Mouse (Mus musculus): ENCODE measurements around the gene Trp53bp1. TPM values are rescaled to one million over a fixed set of nuclear protein-coding genes. Genes with fewer than 3 reads are reported as not detected.

The Trp53bp1 gene
- 80.7 to 99.9 TPM (median 95.7 TPM) in 4 replicates for total RNA-seq (2023; ENCODE audit: inconsistent age)

DNA sequence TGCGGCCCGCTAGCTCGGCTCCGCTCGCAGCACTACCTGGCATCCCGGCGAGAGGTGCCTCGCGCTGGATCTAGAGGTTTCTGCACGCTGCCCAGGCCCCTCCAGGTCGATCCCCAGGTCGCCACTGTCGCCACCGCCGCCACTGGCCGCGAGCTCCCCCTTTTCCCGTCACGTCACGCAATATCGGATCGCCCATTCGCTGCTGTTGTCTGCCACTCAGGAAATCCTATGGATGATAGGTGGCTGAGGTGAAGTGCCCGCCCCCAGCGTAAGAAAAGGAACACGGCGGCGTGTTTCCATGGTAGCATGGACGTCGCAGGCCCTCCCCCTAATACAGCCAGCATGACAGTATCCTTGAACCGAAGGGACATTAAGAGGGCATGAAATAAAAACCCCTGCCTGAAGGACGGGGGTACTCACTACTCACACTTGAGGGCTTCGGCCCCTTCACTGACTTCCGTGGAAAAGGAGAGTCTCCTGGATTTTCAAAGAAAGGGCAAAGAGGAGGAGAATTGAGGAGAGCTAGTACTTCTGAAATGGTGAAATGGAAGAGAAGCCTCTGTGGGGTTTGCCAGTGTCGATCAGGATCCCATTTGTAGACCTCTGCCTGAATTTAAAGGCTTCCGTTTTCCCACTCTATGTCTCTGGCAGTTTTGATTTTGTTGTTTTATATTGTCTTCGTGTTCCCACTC, at the start of gene Trp53bp1:
TSS of gene Trp53bp1 (minus strand) at position 172 of the 692 bp plus-strand sequence.

DNA sequence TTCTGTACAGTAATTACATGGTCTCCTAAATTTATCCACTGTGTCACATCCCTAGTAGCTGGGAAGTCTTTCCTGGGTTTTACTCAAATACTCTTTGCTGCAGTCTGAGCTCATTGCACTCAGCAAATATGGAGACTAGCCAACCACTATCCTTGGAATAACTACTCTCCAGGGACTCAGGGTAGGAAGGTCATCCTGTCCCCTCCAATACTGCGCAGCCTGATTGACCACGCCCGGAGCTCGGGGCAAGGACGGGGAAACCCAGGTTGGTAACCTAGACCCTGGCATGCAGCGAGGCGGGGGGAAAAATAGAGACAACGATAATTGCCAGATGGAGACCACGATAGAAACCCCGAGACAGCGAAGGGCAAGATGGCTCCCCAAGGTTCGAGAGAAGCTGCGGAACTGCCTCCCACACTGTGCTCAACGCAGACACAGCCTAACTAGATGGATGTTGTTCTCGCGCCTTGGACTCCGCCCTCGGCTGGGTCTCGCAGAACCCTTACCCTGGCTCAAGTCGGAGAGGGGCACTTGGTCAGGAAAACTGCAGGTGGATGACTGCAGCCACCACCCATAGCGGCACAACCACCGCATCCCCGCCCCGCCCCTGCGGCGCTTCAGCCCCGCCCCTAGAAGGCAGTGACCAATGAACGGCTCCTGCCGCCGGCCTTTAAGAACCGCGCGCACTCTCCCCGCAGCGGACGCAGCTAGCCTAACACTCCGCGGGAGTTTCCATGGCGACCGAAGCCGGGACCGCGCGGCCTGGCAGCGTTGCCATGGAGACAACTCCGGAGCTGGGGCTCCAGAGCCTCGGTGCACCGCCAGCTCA, 17.9 kb upstream of the Trp53bp1 start, which contains the start of gene Map1a:
TSS of gene Map1a (plus strand) at position 700 of the 829 bp plus-strand sequence.

DNA sequence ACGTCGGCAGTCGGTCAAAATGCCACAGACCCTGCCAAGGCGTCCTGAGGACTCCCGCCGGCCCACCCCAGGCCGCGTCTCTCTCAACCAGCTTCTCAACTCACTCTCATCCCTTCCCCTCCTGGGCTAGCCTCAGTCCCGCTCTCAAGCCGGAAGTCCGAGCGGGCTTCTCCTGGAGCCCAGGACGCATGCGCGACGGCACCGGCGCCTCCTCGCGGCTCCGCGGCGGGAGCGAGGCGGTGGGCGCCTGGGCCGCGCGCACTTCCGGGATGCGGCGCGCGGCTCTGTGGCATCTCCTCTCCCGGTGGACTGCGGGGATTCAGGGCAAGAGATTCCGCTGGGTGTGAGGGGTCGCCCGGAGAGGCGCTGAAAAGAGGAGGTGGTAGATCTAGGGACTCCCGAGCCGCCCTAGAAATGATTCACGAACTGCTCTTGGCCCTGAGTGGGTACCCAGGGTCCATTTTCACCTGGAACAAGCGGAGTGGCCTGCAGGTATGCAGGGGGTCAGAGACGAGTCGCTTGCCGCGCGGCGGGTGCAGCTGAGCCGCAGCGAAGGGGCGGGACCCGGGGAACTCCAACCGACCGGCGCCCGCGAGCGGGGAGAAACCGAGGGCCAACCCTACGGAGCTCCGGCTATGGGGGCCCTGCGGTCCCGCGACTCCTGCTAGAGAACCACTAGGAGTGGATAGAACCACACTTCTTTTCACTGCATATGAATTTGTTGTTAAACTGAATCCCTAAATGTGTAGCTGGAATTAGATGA, 100.0 kb downstream of the Trp53bp1 start, which contains the start of gene Zscan29:
TSS of gene Zscan29 (minus strand) at position 146 of the 763 bp plus-strand sequence.

DNA sequence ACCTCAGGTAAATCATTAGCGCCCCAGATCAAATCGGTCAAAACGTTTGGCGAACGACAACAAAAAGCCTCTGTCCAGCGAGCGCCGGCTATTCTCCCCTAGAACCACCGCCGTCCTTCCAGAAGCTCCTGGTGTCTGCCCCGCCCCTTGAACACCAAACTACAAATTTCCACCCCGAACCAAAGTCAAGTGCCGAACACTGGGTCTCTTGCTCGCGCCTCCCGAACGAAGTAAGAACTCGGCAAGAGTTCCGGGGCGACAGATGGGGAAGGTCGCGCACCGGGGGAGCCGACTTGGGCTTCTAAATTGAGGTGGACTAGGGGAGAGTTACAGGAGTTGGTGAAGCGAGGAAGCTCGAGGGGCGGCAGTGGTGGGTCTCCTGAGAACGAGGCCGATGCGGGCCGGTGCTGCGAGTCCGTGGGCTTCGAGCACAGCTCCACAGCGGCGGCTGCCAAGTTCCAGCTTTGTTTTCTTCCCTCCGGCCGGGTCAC, 100.7 kb downstream of the Trp53bp1 start, which contains the start of gene Tubgcp4:
TSS of gene Tubgcp4 (plus strand) at position 174 of the 491 bp plus-strand sequence.

Other genes starting within 250 kb of the Trp53bp1 start
- not detected in 4 replicates for gene Epb42, start 234.3 kb downstream of the Trp53bp1 start, total RNA-seq (2023; ENCODE audit: inconsistent age)
- gene Tgm5, start 185.6 kb downstream of the Trp53bp1 start, total RNA-seq (2023; ENCODE audit: inconsistent age): not detected in 4 replicates
- not detected in 4 replicates for gene Tgm7, start 161.6 kb downstream of the Trp53bp1 start, total RNA-seq (2023; ENCODE audit: inconsistent age)
- gene Adal, start 131.0 kb downstream of the Trp53bp1 start, total RNA-seq (2023; ENCODE audit: inconsistent age): 15.4 to 19.7 TPM (median 18.6 TPM) in 4 replicates
- 7.1 to 10.5 TPM (median 10.0 TPM) in 4 replicates for gene Lcmt2, start 130.8 kb downstream of the Trp53bp1 start, total RNA-seq (2023; ENCODE audit: inconsistent age)
- gene Tubgcp4, start 100.8 kb downstream of the Trp53bp1 start, total RNA-seq (2023; ENCODE audit: inconsistent age): 74.0 to 78.8 TPM (median 78.3 TPM) in 4 replicates
- gene Zscan29, start 100.3 kb downstream of the Trp53bp1 start, total RNA-seq (2023; ENCODE audit: inconsistent age): 29.3 to 33.8 TPM (median 31.1 TPM) in 4 replicates
- gene Map1a, start 18.2 kb upstream of the Trp53bp1 start, total RNA-seq (2023; ENCODE audit: inconsistent age): 0.06 to 0.61 TPM (median 0.11 TPM) in 4 replicates
- 25.8 to 32.5 TPM (median 27.5 TPM) in 4 replicates for gene Ppip5k1, start 84.0 kb upstream of the Trp53bp1 start, total RNA-seq (2023; ENCODE audit: inconsistent age)
- not detected in 4 replicates for gene Ckmt1, start 86.3 kb upstream of the Trp53bp1 start, total RNA-seq (2023; ENCODE audit: inconsistent age)
- 0.09 TPM in 1 of 4 replicates, not detected in the others for gene Strc, start 115.8 kb upstream of the Trp53bp1 start, total RNA-seq (2023; ENCODE audit: inconsistent age)
- gene Pdia3, start 142.4 kb upstream of the Trp53bp1 start, total RNA-seq (2023; ENCODE audit: inconsistent age): 149 to 163 TPM (median 152 TPM) in 4 replicates
- 2.7 to 2.9 TPM (median 2.7 TPM) in 4 replicates for gene Catsper2, start 142.4 kb upstream of the Trp53bp1 start, total RNA-seq (2023; ENCODE audit: inconsistent age)
- gene Ell3, start 172.9 kb upstream of the Trp53bp1 start, total RNA-seq (2023; ENCODE audit: inconsistent age): 81.8 to 98.2 TPM (median 88.5 TPM) in 4 replicates
- 263 to 333 TPM (median 283 TPM) in 4 replicates for gene Serf2, start 177.8 kb upstream of the Trp53bp1 start, total RNA-seq (2023; ENCODE audit: inconsistent age)
- 33.7 to 42.6 TPM (median 34.8 TPM) in 4 replicates for gene Hypk, start 181.9 kb upstream of the Trp53bp1 start, total RNA-seq (2023; ENCODE audit: inconsistent age)
- 0.58 to 1.4 TPM (median 0.70 TPM) in 4 replicates for gene Serinc4, start 185.4 kb upstream of the Trp53bp1 start, total RNA-seq (2023; ENCODE audit: inconsistent age)
- 44.1 to 51.4 TPM (median 47.3 TPM) in 4 replicates for gene Mfap1b, start 202.7 kb upstream of the Trp53bp1 start, total RNA-seq (2023; ENCODE audit: inconsistent age)
- gene Mfap1a, start 235.3 kb upstream of the Trp53bp1 start, total RNA-seq (2023; ENCODE audit: inconsistent age): 44.7 to 51.3 TPM (median 49.1 TPM) in 4 replicates
- gene Wdr76, start 235.3 kb upstream of the Trp53bp1 start, total RNA-seq (2023; ENCODE audit: inconsistent age): 12.9 to 18.0 TPM (median 16.6 TPM) in 4 replicates

Data from B cell, adult (primary cell).